Mouse (Mus musculus): Measurements from ENCODE around the gene Gm8947.

- TF ChIP-seq CTCF (conservative IDR thresholded peaks at IDR 0.05; ENCODE audit: low read length) (no peak), NANOG (IDR thresholded peaks at IDR 0.05; ENCODE audit: borderline replicate concordance, low read length) (no peak)
These were observed 23.5 kb upstream of the Gm8947 start for GRCm38 (mm10) chr1:151168637-151169036.
